Mouse (Mus musculus): ENCODE data around the gene Gm21969. TPM values are rescaled to one million over a fixed set of nuclear protein-coding genes. Genes with fewer than 3 reads are reported as not detected.

Gm21969 gene
- total RNA-seq, 2 experiments from 2014 or later, result 0.12 TPM; not detected in 1

DNA sequence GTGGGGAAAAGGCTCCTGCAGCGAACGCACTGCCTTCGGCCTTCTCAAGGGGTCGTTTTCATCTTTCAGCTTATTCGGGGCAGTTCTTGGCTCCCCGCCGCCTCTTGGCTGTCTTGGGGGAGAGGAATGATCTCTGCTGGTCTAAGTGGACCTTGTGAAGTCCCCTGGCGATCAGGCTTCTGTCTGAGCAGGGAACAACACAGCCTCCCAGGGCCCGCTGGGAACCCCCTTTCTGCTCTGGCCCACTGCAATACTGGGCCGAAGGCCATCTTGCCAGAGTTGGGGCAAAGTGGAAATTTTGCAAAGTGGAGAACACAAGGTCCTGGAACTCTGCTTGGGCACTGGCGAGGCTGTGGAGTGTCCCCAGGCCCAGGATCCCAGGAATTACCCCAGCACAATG lies 18.3 kb upstream of the Gm21969 start:
- DNase-seq (ENCODE audit: low spot score in 2 of 2), result no peak

- DNase-seq (ENCODE audit: low spot score in 2 of 2), result no peak
Measured at GRCm38 (mm10) chr4:139585713-139586112, 17.3 kb upstream of the Gm21969 start.

GRCm38 (mm10) chr4:139587370-139587769 lies 15.6 kb upstream of the Gm21969 start:
- no peak for DNase-seq (ENCODE audit: low spot score in 2 of 2)

GRCm38 (mm10) chr4:139587773-139588172 lies 15.2 kb upstream of the Gm21969 start:
- DNase-seq (ENCODE audit: low spot score in 2 of 2), result no peak

- DNase-seq (ENCODE audit: low spot score in 2 of 2), result no peak
Measured at GRCm38 (mm10) chr4:139589351-139590027, 13.5 kb upstream of the Gm21969 start.

DNA sequence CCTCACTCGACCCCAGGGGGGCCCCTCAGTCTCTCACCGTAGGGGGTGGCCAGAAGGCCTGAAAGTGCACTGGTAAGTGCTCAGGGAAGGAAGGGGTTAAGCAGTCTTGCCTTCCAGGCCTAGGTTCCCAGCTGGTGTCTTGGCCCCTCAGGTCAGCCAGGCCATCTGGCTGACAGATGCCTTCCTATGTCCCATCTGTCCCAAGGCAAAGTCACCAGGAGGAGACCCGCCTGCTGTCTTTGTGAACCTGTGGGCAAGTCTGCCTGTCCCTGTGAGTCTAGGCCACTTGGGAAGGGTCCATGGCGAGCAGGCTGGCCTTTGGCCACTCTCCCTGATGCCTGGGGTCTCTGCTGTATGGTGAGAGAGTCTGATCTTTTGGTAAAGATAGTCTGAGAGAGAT lies 12.5 kb upstream of the Gm21969 start:
- no peak for DNase-seq (ENCODE audit: low spot score in 2 of 2)

DNA sequence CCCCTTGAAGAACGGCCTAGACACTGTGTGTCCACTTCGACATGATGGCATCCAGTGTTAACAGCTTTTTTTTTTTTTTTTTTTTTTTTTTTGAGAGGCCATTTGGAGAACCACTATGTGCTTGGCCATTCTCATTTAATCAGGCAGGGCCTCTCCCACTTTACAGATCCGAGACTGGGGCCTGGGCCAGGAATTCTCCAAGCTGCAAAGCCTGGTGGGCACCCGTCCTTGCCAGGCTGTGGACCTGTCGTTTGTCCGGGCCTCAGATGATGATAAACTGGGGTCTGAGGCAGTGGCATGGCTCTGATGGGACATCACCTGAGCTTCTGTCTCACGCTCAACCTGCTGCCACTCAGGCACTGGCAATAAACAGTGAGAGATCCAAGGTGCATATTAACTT lies 10.1 kb upstream of the Gm21969 start:
- DNase-seq (ENCODE audit: low spot score in 2 of 2), result no peak

GRCm38 (mm10) chr4:139593383-139593782 lies 9.6 kb upstream of the Gm21969 start:
- DNase-seq (ENCODE audit: low spot score in 2 of 2), result no peak

DNA sequence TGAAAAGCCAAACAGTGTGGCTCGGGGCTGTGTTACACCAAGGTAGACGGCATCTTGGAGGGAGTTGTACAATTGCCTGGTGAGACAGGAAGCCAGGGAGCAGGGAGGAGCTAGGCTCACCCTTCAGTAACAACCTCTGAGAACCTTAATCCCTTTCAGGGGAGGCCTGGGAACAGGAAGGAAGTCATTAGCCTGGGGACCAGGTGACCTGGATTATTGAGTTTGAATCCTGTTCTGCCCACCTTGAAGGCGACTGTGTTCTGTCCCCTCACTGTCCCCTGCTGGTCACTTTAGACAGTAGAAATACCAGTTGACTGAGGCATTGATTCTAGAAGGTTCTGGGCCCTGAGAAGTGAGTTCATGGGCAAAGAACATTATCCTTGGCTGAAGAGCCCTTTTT lies 8.9 kb upstream of the Gm21969 start:
- no peak for DNase-seq (ENCODE audit: low spot score in 2 of 2)

DNA sequence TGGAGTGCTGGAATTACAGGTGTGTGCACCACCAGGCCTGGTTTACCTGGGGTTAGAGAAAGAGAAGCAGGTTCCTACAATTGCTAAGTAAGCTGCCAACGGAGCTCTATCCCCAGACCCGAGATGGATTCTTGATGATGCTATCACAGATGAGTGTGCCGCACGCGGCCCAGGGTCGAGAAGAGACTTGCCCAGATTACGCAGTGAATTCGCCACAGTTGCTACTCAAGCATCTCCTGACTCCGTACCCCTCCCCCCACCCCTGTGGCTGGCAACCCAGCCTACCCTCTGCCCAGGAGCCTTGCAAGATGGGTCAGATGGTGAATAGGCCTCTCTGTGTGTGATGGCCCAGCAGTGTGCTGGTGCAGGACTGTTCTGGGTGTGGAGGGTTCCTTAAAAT lies 6.3 kb upstream of the Gm21969 start:
- DNase-seq (ENCODE audit: low spot score in 2 of 2), result no peak

GRCm38 (mm10) chr4:139597286-139598284 lies 5.4 kb upstream of the Gm21969 start:
- no peak for DNase-seq (ENCODE audit: low spot score in 2 of 2)

DNA sequence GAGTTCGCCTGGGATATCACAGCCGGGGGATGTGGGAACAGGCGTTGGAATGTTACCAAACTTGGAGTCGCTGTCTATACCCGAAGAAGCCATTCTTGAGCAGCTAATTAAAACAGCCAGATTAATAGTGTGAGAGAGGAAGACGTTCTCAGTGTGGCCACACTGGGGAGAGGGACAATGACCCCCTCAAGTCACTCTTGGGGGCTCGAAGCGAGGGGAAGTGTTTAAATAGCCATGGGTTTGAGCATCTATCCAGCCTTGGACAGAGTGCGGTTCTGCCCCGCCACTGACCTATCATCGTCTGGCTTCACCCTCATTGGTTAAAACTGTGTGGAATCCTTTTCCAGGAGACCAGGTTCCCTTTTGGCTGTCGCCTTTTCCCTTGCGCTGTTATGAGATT lies 4.6 kb upstream of the Gm21969 start:
- DNase-seq (ENCODE audit: low spot score in 2 of 2), result no peak

- DNase-seq (ENCODE audit: low spot score in 2 of 2), result peak; percentile 62 to 77
Measured at GRCm38 (mm10) chr4:139598950-139599518, 4.0 kb upstream of the Gm21969 start.

DNA sequence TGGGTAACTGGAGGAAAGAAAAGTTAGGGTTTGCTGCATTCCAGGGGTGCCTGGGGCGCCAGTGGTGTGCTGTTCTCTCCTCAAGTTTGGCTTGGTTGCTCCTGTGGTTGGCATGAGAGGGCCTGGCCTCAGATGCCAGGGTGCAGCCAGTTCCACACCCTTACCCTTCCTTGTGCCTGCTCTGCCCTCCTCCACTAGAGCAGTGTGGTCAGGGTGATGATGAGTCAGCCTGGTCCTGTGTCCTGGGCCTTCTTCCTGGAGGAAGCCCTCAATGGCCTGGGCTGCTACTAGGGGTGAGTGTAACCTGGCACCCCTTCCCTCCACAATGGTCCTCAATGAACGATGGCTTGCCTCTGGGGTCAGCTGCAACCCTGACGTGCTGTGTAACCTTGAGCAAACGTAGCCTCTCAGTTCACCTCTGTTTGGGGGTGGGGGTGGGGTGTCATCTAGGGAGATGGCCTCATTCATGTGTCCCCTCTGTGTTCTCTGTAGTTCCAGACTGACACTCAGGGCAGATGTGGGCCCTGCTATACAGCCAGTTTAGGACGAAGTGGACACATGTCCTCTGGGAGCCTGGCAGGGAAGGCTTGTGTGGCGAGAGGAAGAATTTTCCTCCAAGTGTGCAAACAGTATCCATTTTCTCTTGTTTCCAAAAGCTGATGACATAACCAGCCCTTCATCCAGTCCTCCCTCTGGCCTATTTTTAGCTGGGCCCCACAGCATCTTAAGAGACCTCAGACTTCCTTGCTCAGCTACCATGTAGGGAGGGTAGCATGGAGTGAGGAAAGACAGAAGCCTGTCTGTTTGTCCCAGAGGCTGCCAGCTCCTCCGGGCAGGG lies 1.2 kb upstream of the Gm21969 start:
- no peak for DNase-seq (ENCODE audit: low spot score in 2 of 2)

GRCm38 (mm10) chr4:139605216-139605615 lies 2.2 kb downstream of the Gm21969 start:
- DNase-seq (ENCODE audit: low spot score in 2 of 2), result no peak

DNA sequence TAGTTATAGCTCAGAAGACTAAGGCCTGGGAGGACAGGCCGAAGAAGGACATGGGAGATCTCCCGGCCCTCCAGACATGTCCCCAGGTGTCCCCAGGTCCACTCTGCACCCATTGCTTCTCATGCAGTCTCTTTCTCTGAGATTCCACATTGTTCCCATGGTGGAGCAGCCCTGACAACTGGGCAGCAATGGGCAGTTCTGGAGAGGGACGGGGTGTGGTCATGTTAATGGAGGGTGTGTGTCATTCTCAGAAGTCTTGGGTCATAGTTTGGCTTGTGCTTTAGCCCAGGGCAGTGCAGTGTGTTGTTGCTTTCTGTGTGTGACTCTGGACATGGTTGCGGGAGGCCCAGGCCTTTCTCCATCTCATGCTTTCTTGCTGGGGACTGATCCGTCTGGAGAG lies 3.7 kb downstream of the Gm21969 start:
- no peak for DNase-seq (ENCODE audit: low spot score in 2 of 2)

DNA sequence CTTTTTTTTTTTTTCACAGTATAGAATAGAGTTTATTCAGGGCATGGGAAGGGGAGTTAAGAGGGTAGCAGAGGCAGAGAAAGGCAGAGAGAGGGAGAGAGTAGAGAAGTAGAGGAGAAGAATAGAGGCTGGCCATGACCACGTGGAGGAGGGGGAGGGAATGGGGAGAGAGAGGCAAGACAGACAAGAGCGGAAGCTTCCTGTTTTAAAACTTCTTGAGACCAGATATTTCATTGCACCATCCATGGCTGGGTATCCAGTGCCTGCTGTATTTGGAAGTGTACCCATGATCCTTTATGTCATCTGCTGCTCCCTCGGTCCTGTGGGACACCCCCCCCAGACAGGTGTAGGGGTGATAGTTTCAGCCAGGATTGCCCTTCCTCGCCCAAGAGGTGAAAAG lies 6.0 kb downstream of the Gm21969 start:
- DNase-seq (ENCODE audit: low spot score in 2 of 2), result no peak

DNA sequence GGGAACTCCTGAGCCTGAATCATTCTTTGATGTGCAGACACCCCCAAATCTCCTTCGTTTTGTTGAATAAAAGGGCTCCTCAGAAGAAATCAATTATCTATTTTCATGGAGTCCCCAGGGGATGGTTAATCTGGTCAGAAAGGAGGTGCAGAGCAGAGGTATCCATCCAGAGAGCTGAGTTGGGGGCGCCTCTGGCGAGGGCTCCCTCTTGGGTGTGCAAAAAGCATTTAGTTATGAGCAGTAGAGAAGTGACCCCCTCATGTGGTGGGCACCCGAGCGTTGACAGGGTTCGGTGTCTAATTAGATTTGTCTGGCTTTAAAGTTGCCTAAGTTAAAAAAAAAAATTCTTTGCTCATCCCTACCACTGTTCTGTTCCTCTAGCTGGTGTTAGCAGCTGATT lies 8.0 kb downstream of the Gm21969 start:
- no peak for DNase-seq (ENCODE audit: low spot score in 2 of 2)

- peak; percentile 74 to 84 for DNase-seq (ENCODE audit: low spot score in 2 of 2)
Measured at GRCm38 (mm10) chr4:139611542-139611953, 8.6 kb downstream of the Gm21969 start.

- no peak for DNase-seq (ENCODE audit: low spot score in 2 of 2)
Measured at GRCm38 (mm10) chr4:139614524-139615260, 11.7 kb downstream of the Gm21969 start.
